Mouse (Mus musculus) kidney, embryonic 16.5 days (tissue): ENCODE results near the gene Trim29. TPM values are rescaled to one million over a fixed set of nuclear protein-coding genes. Genes with fewer than 3 reads are reported as not detected.

Experiments used
- ATAC-seq: fragments of 200-750 bp; cut with Nextera tagmentation; 2 replicates; pipeline ENCODE4 v1.8.0; 2017; ENCODE audit warnings: moderate TSS enrichment; ENCODE audit not compliant: low FRiP score, low TSS enrichment
- H3K27ac ChIP-seq: fragments of 300-500 bp; sonication (generic); 2 replicates; pipeline ENCODE4 v1.5.1; 2014; ENCODE audit warnings: low read length
- H3K27me3 ChIP-seq: fragments of 300-500 bp; sonication (generic); 2 replicates; pipeline ENCODE4 v1.6.1; 2014; ENCODE audit warnings: low read length, control low read depth, mixed read lengths; ENCODE audit not compliant: insufficient read depth
- H3K36me3 ChIP-seq: fragments of 300-500 bp; sonication (generic); 2 replicates; pipeline ENCODE4 v1.6.1; 2014; ENCODE audit warnings: low read length, control low read depth, mixed read lengths; ENCODE audit not compliant: insufficient read depth
- H3K4me1 ChIP-seq: fragments of 300-500 bp; sonication (generic); 2 replicates; pipeline ENCODE4 v1.6.1; 2014; ENCODE audit warnings: low read length, control low read depth, mixed read lengths; ENCODE audit not compliant: insufficient read depth
- H3K4me2 ChIP-seq: fragments of 300-500 bp; sonication (generic); replicated peaks from 2 replicates; pipeline ENCODE4 v1.6.1; 2014; ENCODE audit warnings: low read depth, low read length
- H3K4me3 ChIP-seq: fragments of 300-500 bp; sonication (generic); 2 replicates; pipeline ENCODE4 v1.5.1; 2014; ENCODE audit warnings: mild to moderate bottlenecking, low read length
- H3K9ac ChIP-seq: fragments of 300-500 bp; sonication (generic); replicated peaks from 2 replicates; pipeline ENCODE4 v1.6.1; 2014; ENCODE audit warnings: low read length
- H3K9me3 ChIP-seq: fragments of 300-500 bp; sonication (generic); 2 replicates; pipeline ENCODE4 v1.6.1; 2016; ENCODE audit warnings: low read length, control low read depth
- WGBS: fragments of 180-500 bp; shearing (Covaris S2); extraction: QIAGEN DNeasy Blood & Tissue Kit; methylation state at CpG from one replicate; pipeline ENCODE4 v1.1.7; 2014; 5-methylcytosine and 5-hydroxymethylcytosine counted together
- polyA plus RNA-seq: library from polyadenylated mRNA; unstranded; fragments of >200 nt; fragmentation: Nextera tagmentation; extraction: Ambion mirVana; gene quantifications from 2 replicates; pipeline ENCODE4 v1.2.1, GENCODE M21; 2015

The Trim29 gene
- polyA plus RNA-seq, 1 experiment from 2014 or later = 2.0 TPM

- H3K27ac ChIP-seq = no peak overlapping the region
- H3K4me2 ChIP-seq = no peak overlapping the region
- no peaks in the 10 kb centered on the region; the same call in 1 of the 2 replicates for H3K27me3 ChIP-seq
- H3K9ac ChIP-seq = no peak overlapping the region
- no peaks in the 10 kb centered on the region for H3K36me3 ChIP-seq
- H3K9me3 ChIP-seq = no peaks in the 10 kb centered on the region
- no peak overlapping the region for H3K4me3 ChIP-seq
- H3K4me1 ChIP-seq = no peaks in the 10 kb centered on the region
- 47% methylated on average over 21 of the region's 21 CpGs for WGBS
- ATAC-seq = no peak
Observed at GRCm38 (mm10) chr9:43327182-43328129, 16.8 kb downstream of the Trim29 start.

DNA sequence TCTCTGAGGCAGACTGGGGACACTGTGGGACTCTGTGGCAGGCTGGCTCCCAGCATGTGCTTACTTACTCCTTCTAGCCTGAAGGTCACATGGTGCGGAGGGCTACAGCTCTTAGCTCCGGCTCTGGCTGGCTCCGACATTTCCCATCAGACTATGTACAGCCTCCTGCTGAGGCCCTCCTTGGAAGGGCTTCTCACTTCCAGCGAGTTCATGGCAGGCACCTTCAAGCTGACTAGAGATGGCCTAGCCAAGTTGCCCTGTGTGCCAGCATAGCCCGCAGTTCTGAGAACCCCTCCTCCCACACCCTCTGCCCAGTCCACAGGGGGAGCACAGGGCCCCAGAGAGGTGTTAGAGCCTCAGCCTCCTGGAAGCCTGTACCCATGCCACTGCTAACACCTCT lies 19.8 kb downstream of the Trim29 start:
- Histone ChIP-seq H3K4me2 (no peak overlapping the region), H3K4me1 (no peaks in the 10 kb centered on the region), H3K27me3 (peaks cover 8% of the 10 kb centered on the region), H3K9ac (no peak overlapping the region), H3K9me3 (no peaks in the 10 kb centered on the region), H3K4me3 (no peak overlapping the region), H3K36me3 (no peaks in the 10 kb centered on the region), H3K27ac (no peak overlapping the region)
- ATAC-seq = no peak
- WGBS = 41% methylated on average over 5 of the region's 5 CpGs

GRCm38 (mm10) chr9:43331476-43332471 lies 21.1 kb downstream of the Trim29 start:
- no peaks in the 10 kb centered on the region for H3K9me3 ChIP-seq

GRCm38 (mm10) chr9:43334476-43334875 lies 23.8 kb downstream of the Trim29 start:
- Histone ChIP-seq H3K4me1 (no peaks in the 10 kb centered on the region), H3K9ac (no peak overlapping the region), H3K9me3 (no peaks in the 10 kb centered on the region), H3K36me3 (no peaks in the 10 kb centered on the region), H3K27ac (no peak overlapping the region), H3K4me3 (no peak overlapping the region), H3K4me2 (no peak overlapping the region), H3K27me3 (peaks cover 8% of the 10 kb centered on the region)
- no peak for ATAC-seq
- 36% methylated on average over 8 of the region's 8 CpGs for WGBS

More at GRCm38 (mm10) chr9:43331476-43332471, 21.1 kb downstream of the Trim29 start:
- Histone ChIP-seq H3K9ac (no peak overlapping the region), H3K27ac (no peak overlapping the region), H3K4me3 (no peak overlapping the region), H3K4me2 (no peak overlapping the region), H3K4me1 (no peaks in the 10 kb centered on the region), H3K27me3 (peaks cover 8% of the 10 kb centered on the region), H3K36me3 (no peaks in the 10 kb centered on the region)
- WGBS = 72% methylated on average over 8 of the region's 8 CpGs
- no peak for ATAC-seq

- WGBS = 59% methylated on average over 4 of the region's 4 CpGs
- Histone ChIP-seq H3K27ac (no peak overlapping the region), H3K9ac (no peak overlapping the region), H3K4me3 (no peak overlapping the region), H3K4me1 (0 out of 2 replicates have a peak, but pooled peaks cover 4% of the 10 kb centered on the region), H3K36me3 (no peaks in the 10 kb centered on the region), H3K4me2 (no peak overlapping the region), H3K27me3 (peaks cover 8% of the 10 kb centered on the region; the same call in 1 of the 2 replicates), H3K9me3 (no peaks in the 10 kb centered on the region)
- no peak for ATAC-seq
Observed at GRCm38 (mm10) chr9:43337636-43338035, 27.0 kb downstream of the Trim29 start.

DNA sequence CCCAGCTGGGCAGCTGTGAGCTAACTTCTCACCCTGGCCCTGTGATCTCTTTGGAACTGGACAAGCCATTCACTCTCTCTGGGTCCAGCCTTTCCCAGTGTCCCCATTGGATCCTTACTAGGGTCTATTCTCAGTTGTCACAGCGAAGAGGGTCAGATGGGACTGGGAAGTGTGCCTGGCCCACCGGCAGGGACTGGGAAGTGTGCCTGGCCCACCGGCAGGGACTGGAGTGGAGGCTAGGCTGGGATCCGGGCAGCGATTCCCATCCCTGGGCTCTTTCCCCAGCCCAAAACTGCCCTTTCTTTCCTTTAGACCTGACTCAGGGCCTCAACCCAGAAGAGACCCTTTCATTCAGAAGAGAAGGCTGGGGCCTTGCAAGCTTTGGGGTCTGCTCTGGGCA lies 27.4 kb downstream of the Trim29 start:
- no peak overlapping the region for H3K4me3 ChIP-seq
- H3K4me1 ChIP-seq = 0 out of 2 replicates have a peak, but pooled peaks cover 4% of the 10 kb centered on the region
- no peaks in the 10 kb centered on the region for H3K36me3 ChIP-seq
- 76% methylated on average over 5 of the region's 5 CpGs for WGBS
- H3K27ac ChIP-seq = no peak overlapping the region
- peaks cover 8% of the 10 kb centered on the region; the same call in 1 of the 2 replicates for H3K27me3 ChIP-seq
- no peaks in the 10 kb centered on the region for H3K9me3 ChIP-seq
- H3K9ac ChIP-seq = no peak overlapping the region
- H3K4me2 ChIP-seq = no peak overlapping the region
- no peak for ATAC-seq

- Histone ChIP-seq H3K9me3 (no peaks in the 10 kb centered on the region), H3K4me1 (0 out of 2 replicates have a peak, but pooled peaks cover 4% of the 10 kb centered on the region), H3K36me3 (no peaks in the 10 kb centered on the region), H3K27me3 (peaks cover 6% of the 10 kb centered on the region; the same call in 1 of the 2 replicates), H3K4me2 (no peak overlapping the region), H3K9ac (no peak overlapping the region), H3K4me3 (no peak overlapping the region), H3K27ac (no peak overlapping the region)
- 0 out of 2 replicates have a peak, but pooled peaks have one; percentile 12 for ATAC-seq
- WGBS = 0% methylated on average over 2 of the region's 2 CpGs
Observed at GRCm38 (mm10) chr9:43339614-43340020, 29.0 kb downstream of the Trim29 start.

GRCm38 (mm10) chr9:43350089-43350488 lies 39.4 kb downstream of the Trim29 start:
- Histone ChIP-seq H3K9ac (no peak overlapping the region), H3K27me3 (no peaks in the 10 kb centered on the region)

DNA sequence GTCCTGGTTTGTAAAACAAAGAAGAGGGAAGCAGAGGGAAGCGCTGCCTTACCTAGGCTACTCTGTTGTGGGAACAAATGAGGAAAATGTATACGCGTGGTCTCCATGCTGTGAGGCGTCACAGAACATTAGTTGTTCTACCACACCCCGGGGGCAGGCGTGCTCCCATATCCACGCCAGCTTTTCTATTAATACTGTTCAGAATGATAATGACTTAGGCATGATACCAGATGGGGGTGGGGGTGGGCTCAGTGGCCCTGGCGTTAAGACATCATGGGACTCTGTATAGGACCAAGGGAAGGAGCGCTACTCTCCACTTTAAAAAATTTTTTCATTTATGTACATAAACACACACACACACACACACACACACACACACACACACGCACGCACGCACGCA lies 40.4 kb downstream of the Trim29 start:
- no peak overlapping the region for H3K9ac ChIP-seq
- H3K27ac ChIP-seq = no peak overlapping the region
- no peak overlapping the region for H3K4me2 ChIP-seq
- no peak for ATAC-seq
- H3K9me3 ChIP-seq = no peaks in the 10 kb centered on the region
- H3K36me3 ChIP-seq = no peaks in the 10 kb centered on the region
- WGBS = 66% methylated on average over 10 of the region's 13 CpGs
- peaks cover 4% of the 10 kb centered on the region; the same call in 1 of the 2 replicates for H3K4me1 ChIP-seq
- H3K27me3 ChIP-seq = no peaks in the 10 kb centered on the region
- H3K4me3 ChIP-seq = no peak overlapping the region

More at GRCm38 (mm10) chr9:43350089-43350488, 39.4 kb downstream of the Trim29 start:
- Histone ChIP-seq H3K4me3 (no peak overlapping the region), H3K27ac (no peak overlapping the region), H3K36me3 (no peaks in the 10 kb centered on the region), H3K9me3 (no peaks in the 10 kb centered on the region), H3K4me1 (peaks cover 4% of the 10 kb centered on the region; the same call in 1 of the 2 replicates), H3K4me2 (no peak overlapping the region)
- 33% methylated on average over 5 of the region's 5 CpGs for WGBS
- no peak; the same call in 1 of the 2 replicates for ATAC-seq
